Mouse (Mus musculus) stomach, embryonic 14.5 days (tissue): Measurements from ENCODE around the gene Gm3411. TPM values are rescaled to one million over a fixed set of nuclear protein-coding genes. Genes with fewer than 3 reads are reported as not detected.
A peak's percentile ranks its signal among the peaks of the same experiment; 100 is the strongest.
"Not testable (repeated sequence)": the region's sequence is repeated elsewhere in the genome, so short reads cannot be mapped to it uniquely, and the experiment has no call there.

ENCODE experiments used
- ATAC-seq: fragments of 200-750 bp; cut with Nextera tagmentation; 2 replicates; pipeline ENCODE4 v1.8.0; 2017; ENCODE audit warnings: low read depth, moderate TSS enrichment; ENCODE audit not compliant: insufficient number of reproducible peaks, insufficient read depth, low FRiP score
- H3K27ac ChIP-seq: fragments of 300-500 bp; sonication (generic); 2 replicates; pipeline ENCODE4 v1.5.1; 2014; ENCODE audit warnings: mild to moderate bottlenecking, low read length, moderate library complexity, mixed read lengths
- H3K27me3 ChIP-seq: fragments of 300-500 bp; sonication (generic); 2 replicates; pipeline ENCODE4 v1.6.1; 2014; ENCODE audit warnings: low read length, control low read depth, mixed read lengths; ENCODE audit not compliant: control insufficient read depth, insufficient read depth
- H3K36me3 ChIP-seq: fragments of 300-500 bp; sonication (generic); 2 replicates; pipeline ENCODE4 v1.6.1; 2014; ENCODE audit warnings: mild to moderate bottlenecking, control low read depth, low read length, moderate library complexity, mixed read lengths; ENCODE audit not compliant: control insufficient read depth, insufficient read depth
- H3K4me1 ChIP-seq: fragments of 300-500 bp; sonication (generic); 2 replicates; pipeline ENCODE4 v1.6.1; 2014; ENCODE audit warnings: low read length, control low read depth, mixed read lengths; ENCODE audit not compliant: control insufficient read depth, insufficient read depth
- H3K4me2 ChIP-seq: fragments of 300-500 bp; sonication (generic); replicated peaks from 2 replicates; pipeline ENCODE4 v1.6.1; 2014; ENCODE audit warnings: low read depth, low read length, control low read depth
- H3K4me3 ChIP-seq: fragments of 300-500 bp; sonication (generic); 2 replicates; pipeline ENCODE4 v1.5.1; 2014; ENCODE audit warnings: low read depth, low read length, control low read depth
- H3K9ac ChIP-seq: fragments of 300-500 bp; sonication (generic); replicated peaks from 2 replicates; pipeline ENCODE4 v1.6.1; 2014; ENCODE audit warnings: low read depth, mild to moderate bottlenecking, control low read depth, low read length, moderate library complexity, mixed read lengths
- H3K9me3 ChIP-seq: fragments of 300-500 bp; sonication (generic); 2 replicates; pipeline ENCODE4 v1.6.1; 2016; ENCODE audit warnings: low read depth, low read length, control low read depth; ENCODE audit not compliant: control insufficient read depth
- WGBS: fragments of 180-500 bp; shearing (Covaris S2); extraction: QIAGEN DNeasy Blood & Tissue Kit; methylation state at CpG from one replicate; pipeline ENCODE4 v1.1.7; 2014; 5-methylcytosine and 5-hydroxymethylcytosine counted together
- polyA plus RNA-seq: library from polyadenylated mRNA; unstranded; fragments of >200 nt; fragmentation: Nextera tagmentation; extraction: Ambion mirVana; gene quantifications from 2 replicates; pipeline ENCODE4 v1.2.1, GENCODE M21; 2014

Gene Gm3411
- 1.1 and 1.6 TPM in 2 replicates for polyA plus RNA-seq

DNA sequence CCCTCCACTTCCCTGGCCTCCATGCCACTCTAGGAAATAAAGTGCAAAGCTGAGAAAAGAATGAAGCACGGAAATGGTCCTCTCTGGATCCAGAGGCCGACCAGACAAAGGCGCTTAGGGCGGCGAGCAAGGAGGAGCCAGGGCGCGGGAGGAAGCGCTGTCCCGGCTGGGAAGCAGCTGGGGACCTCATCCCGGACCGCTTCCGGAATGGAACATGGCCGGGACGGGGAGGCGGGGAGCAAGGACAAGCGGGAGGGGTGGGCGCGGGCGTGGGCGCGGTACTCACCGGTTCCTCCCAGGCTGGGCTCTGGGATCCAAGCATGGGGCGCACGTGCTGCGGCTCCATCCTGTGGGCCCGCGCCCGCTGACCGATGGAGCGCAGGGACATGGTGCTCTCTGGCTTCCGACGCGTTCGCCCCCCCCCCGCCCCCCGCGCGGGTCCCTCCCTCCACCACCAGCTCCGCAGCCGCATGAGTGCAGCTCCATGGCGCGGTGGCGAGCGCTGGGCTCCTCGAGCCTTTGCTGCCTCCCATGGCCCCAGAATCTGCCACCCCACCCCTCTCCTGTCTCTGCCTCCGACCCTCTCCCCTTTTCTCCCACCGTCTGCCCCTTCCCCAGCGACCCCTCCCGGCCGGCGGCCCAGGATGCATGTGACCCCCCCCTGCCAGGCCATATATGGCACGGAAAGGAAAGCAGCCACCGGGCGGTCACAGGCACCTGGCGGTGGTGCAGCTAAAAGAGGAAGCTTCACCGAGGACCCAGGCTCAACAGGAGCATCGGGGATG lies at the start of gene Gm3411:
Gene Gm3411, minus strand, starts transcription at position 320 of the 785 bp plus-strand sequence.
- not testable (repeated sequence) for H3K27me3 ChIP-seq, H3K36me3 ChIP-seq, H3K4me1 ChIP-seq, H3K9me3 ChIP-seq, H3K27ac ChIP-seq, ATAC-seq
- Histone ChIP-seq H3K9ac (0 out of 2 replicates have a peak within 1 kb of the TSS, but pooled peaks have one; percentile 25), H3K4me3 (peak within 1 kb of the TSS; percentile 35), H3K4me2 (peak within 1 kb of the TSS; percentile 53)
- 5% methylated on average over 38 of the region's 57 CpGs for whole genome bisulfite sequencing

DNA sequence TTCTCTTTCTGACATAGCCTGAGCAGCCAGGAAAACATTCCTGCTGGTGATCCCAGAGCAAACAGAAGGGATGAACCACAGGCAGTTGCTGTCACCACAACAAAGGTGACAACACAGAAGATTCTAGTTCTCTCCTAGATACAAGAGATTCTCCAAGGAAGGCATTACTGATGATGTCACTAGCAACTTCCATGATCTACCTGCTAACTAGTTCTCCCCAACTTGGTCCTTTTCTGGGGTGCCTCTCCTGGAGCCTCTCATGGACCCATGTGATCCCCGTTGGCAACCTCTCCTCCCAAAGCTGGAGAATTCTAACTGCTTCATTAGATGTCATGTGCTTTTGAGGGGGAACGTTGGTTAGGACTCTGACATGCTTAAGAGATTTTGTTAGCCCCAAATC lies 17.7 kb upstream of the Gm3411 start, which contains the start of gene Gm21103:
Gene Gm21103, minus strand, starts transcription at position 101 of the 400 bp plus-strand sequence.
- H3K27me3 ChIP-seq, H3K4me3 ChIP-seq, H3K9ac ChIP-seq, H3K4me2 ChIP-seq, H3K27ac ChIP-seq, H3K36me3 ChIP-seq, H3K4me1 ChIP-seq, ATAC-seq, H3K9me3 ChIP-seq: not testable (repeated sequence)
- WGBS, result 78% methylated on average over 2 of the region's 2 CpGs

DNA sequence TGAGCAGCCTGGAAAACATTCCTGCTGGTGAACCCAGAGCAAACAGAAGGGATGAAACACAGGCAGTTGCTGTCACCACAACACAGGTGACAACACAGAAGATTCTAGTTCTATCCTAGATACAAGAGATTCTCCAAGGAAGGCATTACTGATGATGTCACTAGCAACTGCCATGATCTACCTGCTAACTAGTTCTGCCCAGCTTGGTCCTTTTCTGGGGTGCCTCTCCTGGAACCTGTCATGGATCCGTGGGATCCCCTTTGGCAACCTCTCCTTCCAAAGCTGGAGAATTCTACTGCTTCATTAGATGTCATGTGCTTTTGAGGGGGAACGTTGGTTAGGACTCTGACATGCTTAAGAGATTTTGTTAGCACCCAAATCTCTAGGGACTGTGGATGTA lies 67.9 kb downstream of the Gm3411 start, which contains the start of gene Gm21560:
Gene Gm21560, minus strand, starts transcription at position 101 of the 400 bp plus-strand sequence.
- not testable (repeated sequence) for H3K36me3 ChIP-seq, H3K4me1 ChIP-seq, H3K4me3 ChIP-seq, H3K27me3 ChIP-seq, H3K9ac ChIP-seq, H3K9me3 ChIP-seq, H3K27ac ChIP-seq, H3K4me2 ChIP-seq, ATAC-seq
- WGBS, result 59% methylated on average over 1 of the region's 2 CpGs

Other genes starting within 250 kb of the Gm3411 start
- not detected in 2 replicates for gene Gm6337, start 229.0 kb downstream of the Gm3411 start, polyA plus RNA-seq
- 1.6 and 2.6 TPM in 2 replicates for gene Gm8206, start 193.3 kb downstream of the Gm3411 start, polyA plus RNA-seq
- gene Gm3468, start 178.6 kb downstream of the Gm3411 start, polyA plus RNA-seq, result 3.8 and 4.4 TPM in 2 replicates
- gene Gm3476, start 161.4 kb downstream of the Gm3411 start, polyA plus RNA-seq, result not detected in 2 replicates
- not detected in 2 replicates for gene Gm21560, start 68.0 kb downstream of the Gm3411 start, polyA plus RNA-seq
- gene Gm21103, start 17.6 kb upstream of the Gm3411 start, polyA plus RNA-seq, result not detected in 2 replicates
- gene Gm3618, start 56.4 kb upstream of the Gm3411 start, polyA plus RNA-seq, result not detected in 2 replicates
- gene Gm16440, start 103.1 kb upstream of the Gm3411 start, polyA plus RNA-seq, result not detected in 2 replicates
- gene Gm3591, start 125.2 kb upstream of the Gm3411 start, polyA plus RNA-seq, result 1.8 and 2.4 TPM in 2 replicates
- gene Gm3594, start 157.4 kb upstream of the Gm3411 start, polyA plus RNA-seq, result not detected in 2 replicates